Mouse (Mus musculus): ENCODE data around the gene Qrsl1. TPM values are rescaled to one million over a fixed set of nuclear protein-coding genes. Genes with fewer than 3 reads are reported as not detected.

Qrsl1 gene
- polyA plus RNA-seq, 1 experiment from 2014 or later, result 29.0 TPM

DNA sequence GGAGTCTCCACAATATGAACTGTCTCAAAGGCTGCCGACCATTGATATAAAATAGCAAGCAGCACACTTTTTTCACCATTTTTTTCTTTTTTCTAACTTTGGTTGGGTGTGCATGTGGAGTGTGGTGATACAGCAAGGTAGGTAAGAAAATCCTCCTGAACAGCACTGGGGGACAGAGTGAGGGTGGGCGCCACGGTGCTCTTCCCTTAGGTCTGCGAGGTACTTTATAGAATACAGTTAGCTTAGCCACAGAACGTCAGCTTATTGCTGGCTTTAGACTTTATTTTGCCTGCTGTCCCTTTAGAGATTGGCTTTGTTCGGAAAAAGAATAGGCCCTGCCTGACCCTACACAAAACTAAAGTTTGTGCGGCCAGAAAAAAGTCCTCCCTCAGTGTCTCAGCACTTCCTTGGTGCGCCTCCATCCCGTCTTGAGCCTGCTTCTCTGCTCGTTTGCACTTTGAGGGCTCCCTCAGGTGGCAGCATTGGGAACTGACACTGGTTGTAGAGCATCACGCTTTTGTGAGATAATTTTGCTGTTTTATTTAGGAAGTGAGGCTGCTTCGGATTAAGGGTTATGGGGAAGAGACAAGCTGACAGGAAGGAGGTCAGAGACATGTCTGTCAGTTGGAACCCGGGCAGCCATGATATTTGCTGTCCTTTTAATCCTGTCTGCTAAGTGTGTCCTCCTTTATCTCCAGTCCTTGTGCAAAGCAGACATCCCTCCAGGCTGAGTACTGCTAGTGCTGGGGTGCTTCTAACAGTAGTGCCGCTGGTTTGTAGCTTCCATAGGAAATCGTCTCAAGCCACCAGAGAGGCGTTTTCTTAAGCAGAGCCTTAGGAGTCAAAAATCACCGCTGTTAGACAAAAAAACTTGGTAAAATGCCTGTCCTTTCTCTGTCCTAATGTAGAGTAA is 17.4 kb upstream of the Qrsl1 start:
- peak; percentile 84 for DNase-seq (ENCODE audit: low spot score)
- no peak overlapping the region for H3K4me2 ChIP-seq (ENCODE audit: low read depth, low read length, severe bottlenecking)
- H3K4me1 ChIP-seq (replicated peaks; ENCODE audit: control insufficient read depth, insufficient read depth, low read length), result no peaks in the 10 kb centered on the region
- WGBS, result 40% methylated on average over 17 of the region's 17 CpGs
- no peak overlapping the region for H3K9ac ChIP-seq (ENCODE audit: low read length)
- H3K9me3 ChIP-seq (ENCODE audit: control insufficient read depth, low read length), result no peaks in the 10 kb centered on the region
- H3K36me3 ChIP-seq (ENCODE audit: control insufficient read depth, insufficient read depth, low read length), result no peaks in the 10 kb centered on the region
- H3K4me3 ChIP-seq (ENCODE audit: low read depth, low read length), result no peak overlapping the region
- no peak overlapping the region for H3K27ac ChIP-seq (ENCODE audit: low read depth, low read length)
- no peaks in the 10 kb centered on the region for H3K27me3 ChIP-seq (ENCODE audit: control insufficient read depth, insufficient read depth, low read length)
- no peak for ATAC-seq (replicated peaks; ENCODE audit: low FRiP score)

DNA sequence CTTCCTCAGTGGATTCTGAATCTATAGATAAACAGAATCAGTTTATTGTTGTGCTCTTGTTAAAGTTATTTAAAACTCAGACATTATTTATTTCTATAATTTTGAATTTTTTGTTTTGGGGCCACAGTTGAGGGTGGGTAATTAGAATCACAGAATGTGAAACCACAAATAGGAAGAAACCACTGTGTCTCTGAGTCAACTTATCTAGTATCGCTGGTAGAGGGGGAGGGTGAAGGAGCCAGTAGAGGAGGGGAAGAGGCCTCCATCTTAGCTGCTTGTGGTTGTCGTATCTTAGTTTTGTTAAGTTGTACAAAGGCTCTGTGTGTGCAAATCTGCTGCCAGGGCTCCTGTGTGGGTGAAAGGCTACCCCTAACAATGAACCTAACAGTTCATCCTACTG is 15.2 kb upstream of the Qrsl1 start:
- H3K4me3 ChIP-seq (ENCODE audit: low read depth, low read length), result no peak overlapping the region
- WGBS, result 92% methylated on average over 2 of the region's 2 CpGs
- no peak for ATAC-seq (replicated peaks; ENCODE audit: low FRiP score)

DNA sequence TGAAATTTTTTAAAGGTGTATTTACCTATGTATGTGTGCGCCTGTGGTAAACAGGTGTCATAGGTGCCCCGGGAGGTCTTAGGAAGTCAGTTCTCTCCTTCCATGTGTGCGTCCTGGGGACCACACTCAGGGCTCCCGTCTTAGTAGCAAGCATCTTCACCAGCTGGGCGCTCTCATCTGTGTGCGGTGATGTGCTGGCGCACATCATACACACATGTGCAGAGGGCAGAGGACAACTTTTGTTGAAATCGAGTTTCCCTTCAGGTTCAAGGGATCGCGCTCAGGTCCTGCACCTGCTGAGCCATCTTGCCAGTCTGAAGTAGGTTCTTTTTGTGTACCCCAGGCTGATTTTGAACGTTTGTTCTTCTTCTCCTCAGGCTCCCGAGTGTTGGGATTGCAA is 14.6 kb upstream of the Qrsl1 start:
- Histone ChIP-seq H3K4me3 (ENCODE audit: low read depth, low read length) (no peak overlapping the region), H3K4me2 (ENCODE audit: low read depth, low read length, severe bottlenecking) (no peak overlapping the region), H3K36me3 (ENCODE audit: control insufficient read depth, insufficient read depth, low read length) (no peaks in the 10 kb centered on the region), H3K9me3 (ENCODE audit: control insufficient read depth, low read length) (no peaks in the 10 kb centered on the region), H3K27me3 (ENCODE audit: control insufficient read depth, insufficient read depth, low read length) (no peaks in the 10 kb centered on the region), H3K27ac (ENCODE audit: low read depth, low read length) (no peak overlapping the region), H3K9ac (ENCODE audit: low read length) (no peak overlapping the region), H3K4me1 (replicated peaks; ENCODE audit: control insufficient read depth, insufficient read depth, low read length) (no peaks in the 10 kb centered on the region)
- ATAC-seq (replicated peaks; ENCODE audit: low FRiP score) (no peak), DNase-seq (ENCODE audit: low spot score) (no peak)
- 83% methylated on average over 12 of the region's 12 CpGs for WGBS

More for the DNA sequence above, 15.2 kb upstream of the Qrsl1 start:
- DNase-seq (ENCODE audit: low spot score), result no peak
- Histone ChIP-seq H3K36me3 (ENCODE audit: control insufficient read depth, insufficient read depth, low read length) (no peaks in the 10 kb centered on the region), H3K9me3 (ENCODE audit: control insufficient read depth, low read length) (no peaks in the 10 kb centered on the region), H3K9ac (ENCODE audit: low read length) (no peak overlapping the region), H3K27ac (ENCODE audit: low read depth, low read length) (no peak overlapping the region), H3K4me1 (replicated peaks; ENCODE audit: control insufficient read depth, insufficient read depth, low read length) (no peaks in the 10 kb centered on the region), H3K4me2 (ENCODE audit: low read depth, low read length, severe bottlenecking) (no peak overlapping the region), H3K27me3 (ENCODE audit: control insufficient read depth, insufficient read depth, low read length) (no peaks in the 10 kb centered on the region)

DNA sequence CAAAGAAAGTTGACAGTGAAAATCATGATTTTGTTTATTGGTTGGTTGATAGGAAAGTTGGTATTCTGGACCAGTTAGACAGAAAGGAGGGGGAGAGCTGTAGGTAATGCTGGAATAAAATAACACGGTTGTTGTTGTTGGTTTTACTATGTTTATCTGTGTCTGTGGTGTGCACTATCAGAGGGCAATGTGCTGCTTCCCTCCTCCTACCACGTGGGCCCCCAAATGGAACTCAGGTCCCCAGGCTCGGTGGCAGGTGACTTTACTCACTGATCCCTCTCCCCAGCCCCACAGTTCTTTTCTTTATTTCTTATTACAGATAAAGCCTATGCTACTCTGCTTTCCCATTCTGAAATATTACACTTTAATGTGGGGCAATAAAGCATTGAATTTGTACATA is 10.7 kb upstream of the Qrsl1 start:
- H3K4me2 ChIP-seq (ENCODE audit: low read depth, low read length, severe bottlenecking), result no peak overlapping the region
- H3K4me1 ChIP-seq (replicated peaks; ENCODE audit: control insufficient read depth, insufficient read depth, low read length), result no peaks in the 10 kb centered on the region
- H3K9me3 ChIP-seq (ENCODE audit: control insufficient read depth, low read length), result no peaks in the 10 kb centered on the region
- H3K27ac ChIP-seq (ENCODE audit: low read depth, low read length), result no peak overlapping the region
- no peaks in the 10 kb centered on the region for H3K27me3 ChIP-seq (ENCODE audit: control insufficient read depth, insufficient read depth, low read length)
- ATAC-seq (replicated peaks; ENCODE audit: low FRiP score) (no peak), DNase-seq (ENCODE audit: low spot score) (no peak)
- H3K36me3 ChIP-seq (ENCODE audit: control insufficient read depth, insufficient read depth, low read length), result no peaks in the 10 kb centered on the region
- H3K4me3 ChIP-seq (ENCODE audit: low read depth, low read length), result no peak overlapping the region
- no peak overlapping the region for H3K9ac ChIP-seq (ENCODE audit: low read length)
- WGBS, result 96% methylated on average over 3 of the region's 3 CpGs

DNA sequence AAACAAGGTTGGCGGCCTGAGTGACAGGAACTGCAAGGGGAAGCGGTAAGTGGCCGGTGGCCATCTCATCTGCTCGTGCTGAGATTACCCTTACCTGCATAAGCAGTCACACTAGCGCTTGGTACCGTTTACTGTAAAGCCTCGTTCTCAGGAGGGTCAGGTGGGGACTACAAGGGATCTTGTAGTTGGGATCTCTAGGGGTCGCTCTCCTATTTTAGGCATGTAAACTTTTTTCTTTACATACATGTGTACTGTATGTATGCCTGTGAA is 9.3 kb upstream of the Qrsl1 start:
- Histone ChIP-seq H3K4me1 (replicated peaks; ENCODE audit: control insufficient read depth, insufficient read depth, low read length) (no peaks in the 10 kb centered on the region), H3K4me2 (ENCODE audit: low read depth, low read length, severe bottlenecking) (no peak overlapping the region), H3K27me3 (ENCODE audit: control insufficient read depth, insufficient read depth, low read length) (no peaks in the 10 kb centered on the region), H3K36me3 (ENCODE audit: control insufficient read depth, insufficient read depth, low read length) (no peaks in the 10 kb centered on the region), H3K9me3 (ENCODE audit: control insufficient read depth, low read length) (no peaks in the 10 kb centered on the region), H3K27ac (ENCODE audit: low read depth, low read length) (no peak overlapping the region), H3K4me3 (ENCODE audit: low read depth, low read length) (no peak overlapping the region), H3K9ac (ENCODE audit: low read length) (no peak overlapping the region)
- DNase-seq (ENCODE audit: low spot score), result no peak
- ATAC-seq (replicated peaks; ENCODE audit: low FRiP score), result no peak
- WGBS, result 89% methylated on average over 8 of the region's 8 CpGs

DNA sequence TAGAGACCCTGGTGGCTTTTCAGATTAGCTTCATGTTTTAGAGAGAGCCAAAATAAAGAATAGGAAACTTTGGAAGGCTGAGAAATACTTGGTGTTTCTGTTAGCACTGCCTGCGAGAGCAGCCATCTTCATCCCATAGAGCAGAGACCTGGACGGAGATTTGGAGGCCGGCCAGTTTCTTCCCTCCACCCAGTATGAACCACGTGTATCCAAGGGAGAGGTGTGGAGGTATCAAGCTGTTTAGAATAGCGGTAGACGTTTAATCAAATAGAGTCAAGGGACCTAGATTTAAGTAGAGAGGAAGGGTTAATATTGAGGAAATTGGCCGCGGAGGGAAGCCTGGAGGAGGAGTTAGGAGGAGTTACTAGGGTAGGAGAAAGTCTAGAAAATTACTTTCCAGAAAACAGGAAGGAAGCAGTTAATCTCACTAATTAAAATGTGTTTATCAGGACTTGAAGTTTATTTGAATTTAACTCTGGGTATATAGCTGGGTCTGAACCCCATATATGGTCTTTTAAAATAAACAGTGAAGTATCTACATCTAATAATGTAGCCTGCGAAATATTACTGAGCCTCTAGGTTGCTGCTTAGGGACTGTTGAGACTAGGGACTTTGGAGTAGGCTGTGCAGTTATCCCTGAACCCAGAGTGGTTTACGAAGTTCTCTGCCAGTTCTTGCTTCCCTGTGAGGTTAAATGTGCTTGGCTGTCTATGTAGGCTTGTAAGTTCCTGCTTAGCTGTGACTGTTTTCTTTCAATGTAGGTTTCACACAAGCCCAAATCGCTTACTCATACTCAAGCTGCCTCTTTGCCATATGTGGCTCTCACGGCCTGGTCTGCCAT is 8.7 kb upstream of the Qrsl1 start:
- H3K9me3 ChIP-seq (ENCODE audit: control insufficient read depth, low read length), result no peaks in the 10 kb centered on the region
- no peak for ATAC-seq (replicated peaks; ENCODE audit: low FRiP score)
- no peaks in the 10 kb centered on the region for H3K27me3 ChIP-seq (ENCODE audit: control insufficient read depth, insufficient read depth, low read length)
- no peak overlapping the region for H3K4me3 ChIP-seq (ENCODE audit: low read depth, low read length)
- no peak overlapping the region for H3K4me2 ChIP-seq (ENCODE audit: low read depth, low read length, severe bottlenecking)
- H3K9ac ChIP-seq (ENCODE audit: low read length), result no peak overlapping the region
- H3K27ac ChIP-seq (ENCODE audit: low read depth, low read length), result no peak overlapping the region
- no peaks in the 10 kb centered on the region for H3K4me1 ChIP-seq (replicated peaks; ENCODE audit: control insufficient read depth, insufficient read depth, low read length)
- H3K36me3 ChIP-seq (ENCODE audit: control insufficient read depth, insufficient read depth, low read length), result no peaks in the 10 kb centered on the region
- DNase-seq (ENCODE audit: low spot score), result no peak
- 91% methylated on average over 12 of the region's 12 CpGs for WGBS

DNA sequence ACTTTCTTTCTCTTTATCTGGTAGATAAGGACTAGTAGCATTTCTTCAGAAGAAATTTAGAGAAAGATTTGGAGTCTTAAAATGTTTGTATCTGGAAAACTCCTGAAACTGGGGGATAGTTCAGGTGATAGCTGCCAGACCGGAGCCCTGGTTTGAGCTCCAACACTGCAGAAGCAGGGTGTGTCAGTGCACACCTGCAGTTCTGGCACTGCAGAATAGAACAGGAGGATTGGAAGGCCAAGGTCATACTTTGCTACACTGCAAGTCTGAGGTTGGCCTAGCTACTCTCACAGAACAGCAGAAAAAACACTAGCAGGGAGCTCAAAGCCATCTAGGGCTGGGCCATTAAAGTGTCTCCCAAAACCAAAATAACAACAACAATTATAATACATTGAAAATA is 3.0 kb upstream of the Qrsl1 start:
- H3K4me3 ChIP-seq (ENCODE audit: low read depth, low read length), result no peak overlapping the region
- H3K9me3 ChIP-seq (ENCODE audit: control insufficient read depth, low read length), result no peaks in the 10 kb centered on the region
- no peaks in the 10 kb centered on the region for H3K36me3 ChIP-seq (ENCODE audit: control insufficient read depth, insufficient read depth, low read length)
- H3K9ac ChIP-seq (ENCODE audit: low read length), result no peak overlapping the region
- H3K27me3 ChIP-seq (ENCODE audit: control insufficient read depth, insufficient read depth, low read length), result no peaks in the 10 kb centered on the region
- H3K4me1 ChIP-seq (replicated peaks; ENCODE audit: control insufficient read depth, insufficient read depth, low read length), result peaks cover 2% of the 10 kb centered on the region; the same call in 1 of the 2 replicates
- H3K27ac ChIP-seq (ENCODE audit: low read depth, low read length), result no peak overlapping the region
- no peak overlapping the region for H3K4me2 ChIP-seq (ENCODE audit: low read depth, low read length, severe bottlenecking)
- ATAC-seq (replicated peaks; ENCODE audit: low FRiP score) (no peak), DNase-seq (ENCODE audit: low spot score) (no peak)
- 83% methylated on average over 1 of the region's 1 CpGs for WGBS

DNA sequence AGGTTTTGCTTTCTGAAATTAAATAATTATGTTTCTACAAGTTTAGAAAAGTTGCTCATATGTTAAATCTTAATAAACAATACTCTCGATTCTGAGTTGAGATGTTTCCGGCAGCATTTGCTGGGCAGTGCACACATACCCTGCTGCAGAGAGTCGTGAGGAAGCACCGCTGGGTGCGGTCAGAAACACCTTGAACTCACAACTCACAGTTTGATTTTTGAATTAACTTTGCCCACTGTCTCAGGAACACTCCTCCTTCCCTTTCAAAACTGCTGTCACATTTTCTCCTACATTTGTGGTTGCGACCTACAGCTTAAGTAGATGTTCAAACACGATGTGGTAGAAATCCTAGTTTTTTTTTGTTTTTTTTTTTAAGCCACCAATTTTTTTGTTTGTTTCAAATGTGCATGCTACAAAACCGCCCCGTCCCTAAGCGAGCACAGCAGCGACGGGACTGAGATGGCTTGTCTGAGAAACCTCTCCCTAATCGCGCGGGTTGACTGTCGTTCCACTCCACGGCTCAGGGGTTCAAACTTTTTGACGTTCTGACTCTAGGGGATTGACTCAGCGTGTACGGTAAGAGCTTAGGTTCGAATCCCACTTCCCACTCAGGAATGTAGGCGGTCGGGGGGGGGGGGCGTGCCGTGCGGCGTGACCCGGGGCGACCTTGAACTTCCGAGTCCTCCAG is 518 bp downstream of the Qrsl1 start:
- H3K9me3 ChIP-seq (ENCODE audit: control insufficient read depth, low read length), result no peaks in the 10 kb centered on the region
- no peak; the same call in 1 of the 2 replicates for ATAC-seq (replicated peaks; ENCODE audit: low FRiP score)
- no peak overlapping the region for H3K27ac ChIP-seq (ENCODE audit: low read depth, low read length)
- H3K4me3 ChIP-seq (ENCODE audit: low read depth, low read length), result peak overlapping the region; percentile 73
- peaks cover 2% of the 10 kb centered on the region; the same call in 1 of the 2 replicates for H3K4me1 ChIP-seq (replicated peaks; ENCODE audit: control insufficient read depth, insufficient read depth, low read length)
- peak overlapping the region; percentile 66 for H3K4me2 ChIP-seq (ENCODE audit: low read depth, low read length, severe bottlenecking)
- 7% methylated on average over 30 of the region's 30 CpGs for WGBS
- no peaks in the 10 kb centered on the region for H3K36me3 ChIP-seq (ENCODE audit: control insufficient read depth, insufficient read depth, low read length)
- H3K27me3 ChIP-seq (ENCODE audit: control insufficient read depth, insufficient read depth, low read length), result no peaks in the 10 kb centered on the region
- H3K9ac ChIP-seq (ENCODE audit: low read length), result peak overlapping the region; percentile 84
- DNase-seq (ENCODE audit: low spot score), result no peak

All from forebrain, embryonic 11.5 days (tissue).